Mouse (Mus musculus): Measurements from ENCODE around the gene Tmc1. TPM values are rescaled to one million over a fixed set of nuclear protein-coding genes. Genes with fewer than 3 reads are reported as not detected.

The Tmc1 gene
- polyA plus RNA-seq, 1 experiment from 2014 or later = 0.07 TPM

GRCm38 (mm10) chr19:20847476-20848073 lies 106.4 kb downstream of the Tmc1 start:
- DNase-seq (ENCODE audit: low spot score) (no peak), ATAC-seq (replicated peaks; ENCODE audit: low FRiP score, low TSS enrichment, low read depth) (no peak)
- no peaks in the 10 kb centered on the region for H3K4me1 ChIP-seq (replicated peaks; ENCODE audit: control insufficient read depth, insufficient read depth, low read length)
- no peak overlapping the region for H3K27ac ChIP-seq (ENCODE audit: low read depth)
- H3K9me3 ChIP-seq (ENCODE audit: control insufficient read depth, low read length) = no peaks in the 10 kb centered on the region
- H3K4me2 ChIP-seq (ENCODE audit: low read length) = no peak overlapping the region
- no peak overlapping the region for H3K9ac ChIP-seq (ENCODE audit: low read length)
- no peaks in the 10 kb centered on the region for H3K27me3 ChIP-seq (replicated peaks; ENCODE audit: control insufficient read depth, insufficient read depth, low read length)
- no peak overlapping the region for H3K4me3 ChIP-seq (ENCODE audit: low read depth, low read length)
- WGBS = 77% methylated on average over 3 of the region's 3 CpGs
- H3K36me3 ChIP-seq (ENCODE audit: control insufficient read depth, insufficient read depth, low read length) = no peaks in the 10 kb centered on the region

- H3K4me1 ChIP-seq (replicated peaks; ENCODE audit: control insufficient read depth, insufficient read depth, low read length) = no peaks in the 10 kb centered on the region
Observed at GRCm38 (mm10) chr19:20837422-20837821, 116.6 kb downstream of the Tmc1 start.

GRCm38 (mm10) chr19:20836055-20836845 lies 117.8 kb downstream of the Tmc1 start:
- Histone ChIP-seq H3K4me3 (ENCODE audit: low read depth, low read length) (no peak overlapping the region), H3K27me3 (replicated peaks; ENCODE audit: control insufficient read depth, insufficient read depth, low read length) (no peaks in the 10 kb centered on the region), H3K36me3 (ENCODE audit: control insufficient read depth, insufficient read depth, low read length) (no peaks in the 10 kb centered on the region), H3K9ac (ENCODE audit: low read length) (no peak overlapping the region), H3K27ac (ENCODE audit: low read depth) (no peak overlapping the region), H3K9me3 (ENCODE audit: control insufficient read depth, low read length) (no peaks in the 10 kb centered on the region), H3K4me2 (ENCODE audit: low read length) (no peak overlapping the region), H3K4me1 (replicated peaks; ENCODE audit: control insufficient read depth, insufficient read depth, low read length) (no peaks in the 10 kb centered on the region)
- no peak for ATAC-seq (replicated peaks; ENCODE audit: low FRiP score, low TSS enrichment, low read depth)
- DNase-seq (ENCODE audit: low spot score) = no peak
- WGBS = 68% methylated on average over 9 of the region's 9 CpGs

More at GRCm38 (mm10) chr19:20837422-20837821, 116.6 kb downstream of the Tmc1 start:
- ATAC-seq (replicated peaks; ENCODE audit: low FRiP score, low TSS enrichment, low read depth) = no peak
- no peak for DNase-seq (ENCODE audit: low spot score)
- no peaks in the 10 kb centered on the region for H3K27me3 ChIP-seq (replicated peaks; ENCODE audit: control insufficient read depth, insufficient read depth, low read length)
- H3K27ac ChIP-seq (ENCODE audit: low read depth) = no peak overlapping the region
- no peaks in the 10 kb centered on the region for H3K9me3 ChIP-seq (ENCODE audit: control insufficient read depth, low read length)
- no peak overlapping the region for H3K9ac ChIP-seq (ENCODE audit: low read length)
- no peak overlapping the region for H3K4me2 ChIP-seq (ENCODE audit: low read length)
- 91% methylated on average over 2 of the region's 2 CpGs for WGBS
- no peak overlapping the region for H3K4me3 ChIP-seq (ENCODE audit: low read depth, low read length)
- no peaks in the 10 kb centered on the region for H3K36me3 ChIP-seq (ENCODE audit: control insufficient read depth, insufficient read depth, low read length)

GRCm38 (mm10) chr19:20834895-20835294 lies 119.1 kb downstream of the Tmc1 start:
- ATAC-seq (replicated peaks; ENCODE audit: low FRiP score, low TSS enrichment, low read depth) = no peak
- Histone ChIP-seq H3K4me2 (ENCODE audit: low read length) (no peak overlapping the region), H3K9ac (ENCODE audit: low read length) (no peak overlapping the region), H3K9me3 (ENCODE audit: control insufficient read depth, low read length) (no peaks in the 10 kb centered on the region), H3K4me1 (replicated peaks; ENCODE audit: control insufficient read depth, insufficient read depth, low read length) (no peaks in the 10 kb centered on the region), H3K27me3 (replicated peaks; ENCODE audit: control insufficient read depth, insufficient read depth, low read length) (no peaks in the 10 kb centered on the region), H3K27ac (ENCODE audit: low read depth) (no peak overlapping the region), H3K36me3 (ENCODE audit: control insufficient read depth, insufficient read depth, low read length) (no peaks in the 10 kb centered on the region), H3K4me3 (ENCODE audit: low read depth, low read length) (no peak overlapping the region)
- 57% methylated on average over 1 of the region's 1 CpGs for WGBS
- DNase-seq (ENCODE audit: low spot score) = no peak

DNA sequence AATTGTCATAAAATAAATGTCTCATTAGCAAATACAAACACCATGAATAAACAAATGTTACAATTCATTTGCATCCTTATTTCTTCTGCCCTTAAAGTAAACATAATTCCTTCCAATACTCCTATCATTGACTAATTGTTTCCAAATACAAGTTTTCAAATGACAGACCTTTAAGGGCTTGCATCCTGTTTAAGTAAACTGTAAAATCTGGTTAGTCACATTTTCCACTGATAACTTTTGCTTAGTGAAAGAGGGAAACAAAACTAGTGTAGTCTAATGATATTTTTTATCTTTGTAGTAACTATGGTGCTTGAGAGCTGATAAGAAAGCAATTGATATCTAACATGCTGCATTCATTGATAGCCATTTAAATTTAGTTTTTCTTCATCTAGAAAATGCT lies 154.5 kb downstream of the Tmc1 start:
- Histone ChIP-seq H3K27me3 (replicated peaks; ENCODE audit: control insufficient read depth, insufficient read depth, low read length) (no peaks in the 10 kb centered on the region), H3K9me3 (ENCODE audit: control insufficient read depth, low read length) (no peaks in the 10 kb centered on the region), H3K27ac (ENCODE audit: low read depth) (no peak overlapping the region), H3K4me2 (ENCODE audit: low read length) (no peak overlapping the region), H3K4me1 (replicated peaks; ENCODE audit: control insufficient read depth, insufficient read depth, low read length) (no peaks in the 10 kb centered on the region), H3K4me3 (ENCODE audit: low read depth, low read length) (no peak overlapping the region), H3K9ac (ENCODE audit: low read length) (no peak overlapping the region), H3K36me3 (ENCODE audit: control insufficient read depth, insufficient read depth, low read length) (no peaks in the 10 kb centered on the region)
- no peak for DNase-seq (ENCODE audit: low spot score)
- no peak for ATAC-seq (replicated peaks; ENCODE audit: low FRiP score, low TSS enrichment, low read depth)

DNA sequence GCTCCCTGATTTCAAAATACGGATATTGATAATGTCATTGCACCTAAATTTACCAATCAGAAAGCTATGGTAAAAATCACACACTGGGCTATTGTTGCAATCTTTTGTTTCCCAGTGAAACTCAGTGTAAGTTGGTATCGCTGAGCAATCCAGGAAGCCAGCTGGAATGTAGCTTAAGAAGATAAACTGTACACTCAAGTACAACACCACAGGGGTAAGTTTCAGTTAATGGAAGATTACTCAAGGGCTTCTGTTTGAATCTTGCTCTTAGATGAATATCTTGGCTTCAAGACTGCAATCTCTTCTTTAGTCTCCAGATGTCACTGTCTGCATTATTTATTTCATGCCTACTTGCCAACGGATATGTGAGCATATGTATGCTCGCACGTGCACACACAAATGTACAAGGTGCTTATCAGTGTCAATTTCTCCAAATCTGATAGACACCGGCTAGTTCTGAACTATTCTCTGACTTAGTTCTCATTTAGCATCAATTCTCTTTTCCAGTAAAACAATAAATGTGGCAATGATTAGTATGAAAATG lies 156.4 kb downstream of the Tmc1 start:
- Histone ChIP-seq H3K4me2 (ENCODE audit: low read length) (no peak overlapping the region), H3K9me3 (ENCODE audit: control insufficient read depth, low read length) (no peaks in the 10 kb centered on the region), H3K27me3 (replicated peaks; ENCODE audit: control insufficient read depth, insufficient read depth, low read length) (no peaks in the 10 kb centered on the region), H3K4me1 (replicated peaks; ENCODE audit: control insufficient read depth, insufficient read depth, low read length) (no peaks in the 10 kb centered on the region), H3K36me3 (ENCODE audit: control insufficient read depth, insufficient read depth, low read length) (no peaks in the 10 kb centered on the region), H3K27ac (ENCODE audit: low read depth) (no peak overlapping the region), H3K9ac (ENCODE audit: low read length) (no peak overlapping the region), H3K4me3 (ENCODE audit: low read depth, low read length) (no peak overlapping the region)
- DNase-seq (ENCODE audit: low spot score) (no peak), ATAC-seq (replicated peaks; ENCODE audit: low FRiP score, low TSS enrichment, low read depth) (no peak)
- WGBS = 46% methylated on average over 6 of the region's 6 CpGs

DNA sequence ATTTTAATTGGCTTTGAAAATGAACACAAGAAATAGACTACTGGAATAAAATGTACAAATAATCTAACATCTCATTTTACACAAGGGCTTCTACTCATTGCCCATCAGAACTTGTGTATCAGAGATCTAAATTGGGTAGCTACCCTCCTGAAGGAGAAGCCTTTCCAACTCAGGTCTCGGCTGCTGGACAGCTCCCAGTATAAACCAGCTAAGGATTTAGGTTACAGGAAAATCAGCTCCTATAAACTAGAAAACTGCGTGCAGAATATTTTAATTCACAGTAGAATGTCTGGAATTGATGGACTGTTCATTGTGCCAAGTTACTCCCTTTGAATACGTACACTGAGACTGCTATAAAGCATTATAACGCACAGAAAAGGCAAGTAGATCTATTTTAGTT lies 158.0 kb downstream of the Tmc1 start:
- Histone ChIP-seq H3K4me1 (replicated peaks; ENCODE audit: control insufficient read depth, insufficient read depth, low read length) (no peaks in the 10 kb centered on the region), H3K36me3 (ENCODE audit: control insufficient read depth, insufficient read depth, low read length) (no peaks in the 10 kb centered on the region), H3K9me3 (ENCODE audit: control insufficient read depth, low read length) (no peaks in the 10 kb centered on the region), H3K4me3 (ENCODE audit: low read depth, low read length) (no peak overlapping the region), H3K27ac (ENCODE audit: low read depth) (no peak overlapping the region), H3K4me2 (ENCODE audit: low read length) (no peak overlapping the region), H3K27me3 (replicated peaks; ENCODE audit: control insufficient read depth, insufficient read depth, low read length) (no peaks in the 10 kb centered on the region), H3K9ac (ENCODE audit: low read length) (no peak overlapping the region)
- 44% methylated on average over 4 of the region's 4 CpGs for WGBS
- DNase-seq (ENCODE audit: low spot score) (no peak), ATAC-seq (replicated peaks; ENCODE audit: low FRiP score, low TSS enrichment, low read depth) (no peak)

DNA sequence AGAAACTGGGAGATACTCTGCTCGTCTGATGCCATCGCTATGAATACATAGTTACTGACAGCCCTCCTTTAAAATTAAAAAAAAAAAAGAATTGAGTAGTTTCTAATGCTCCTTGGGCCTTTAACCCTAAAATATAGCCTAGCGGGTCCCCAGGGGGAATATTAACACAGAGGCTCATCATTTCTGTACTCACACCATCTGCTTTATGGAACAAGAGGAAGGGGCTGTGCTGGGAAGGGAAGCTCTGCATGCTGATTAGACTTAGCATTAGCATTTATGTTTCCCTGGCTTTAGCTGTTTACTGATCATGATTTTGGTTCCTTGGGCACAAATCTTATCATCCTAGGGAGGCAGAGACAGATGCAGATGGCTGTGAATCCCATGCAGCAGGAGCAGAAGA lies 159.0 kb downstream of the Tmc1 start:
- Histone ChIP-seq H3K27ac (ENCODE audit: low read depth) (no peak overlapping the region), H3K4me1 (replicated peaks; ENCODE audit: control insufficient read depth, insufficient read depth, low read length) (no peaks in the 10 kb centered on the region), H3K9me3 (ENCODE audit: control insufficient read depth, low read length) (no peaks in the 10 kb centered on the region), H3K36me3 (ENCODE audit: control insufficient read depth, insufficient read depth, low read length) (no peaks in the 10 kb centered on the region), H3K27me3 (replicated peaks; ENCODE audit: control insufficient read depth, insufficient read depth, low read length) (no peaks in the 10 kb centered on the region), H3K4me3 (ENCODE audit: low read depth, low read length) (no peak overlapping the region), H3K4me2 (ENCODE audit: low read length) (no peak overlapping the region), H3K9ac (ENCODE audit: low read length) (no peak overlapping the region)
- DNase-seq (ENCODE audit: low spot score) = no peak
- ATAC-seq (replicated peaks; ENCODE audit: low FRiP score, low TSS enrichment, low read depth) = no peak
- 87% methylated on average over 3 of the region's 3 CpGs for WGBS

DNA sequence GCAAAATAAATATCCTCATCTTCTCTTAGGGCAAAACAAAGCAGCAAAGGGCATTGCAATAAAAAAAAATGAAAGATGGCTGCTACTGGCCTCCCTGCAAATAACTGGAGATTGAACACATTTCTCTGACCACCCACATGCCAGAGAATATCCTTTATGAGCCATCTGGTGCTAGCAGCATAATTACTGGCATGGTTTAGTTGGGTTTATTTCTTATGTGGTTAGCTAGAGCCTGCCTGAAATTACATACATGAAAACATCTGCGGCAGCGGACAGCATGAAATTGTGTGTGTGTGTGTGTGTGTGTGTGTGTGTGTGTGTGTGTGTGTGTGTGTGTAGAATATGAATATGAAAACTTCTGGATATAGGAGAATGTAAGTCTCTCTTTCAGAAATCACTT lies 161.2 kb downstream of the Tmc1 start:
- no peak for DNase-seq (ENCODE audit: low spot score)
- no peak for ATAC-seq (replicated peaks; ENCODE audit: low FRiP score, low TSS enrichment, low read depth)
- 88% methylated on average over 2 of the region's 2 CpGs for WGBS

More for the DNA sequence above, 161.2 kb downstream of the Tmc1 start:
- Histone ChIP-seq H3K27ac (ENCODE audit: low read depth) (no peak overlapping the region), H3K36me3 (ENCODE audit: control insufficient read depth, insufficient read depth, low read length) (no peaks in the 10 kb centered on the region), H3K4me3 (ENCODE audit: low read depth, low read length) (no peak overlapping the region), H3K27me3 (replicated peaks; ENCODE audit: control insufficient read depth, insufficient read depth, low read length) (no peaks in the 10 kb centered on the region), H3K4me1 (replicated peaks; ENCODE audit: control insufficient read depth, insufficient read depth, low read length) (no peaks in the 10 kb centered on the region), H3K4me2 (ENCODE audit: low read length) (no peak overlapping the region), H3K9ac (ENCODE audit: low read length) (no peak overlapping the region), H3K9me3 (ENCODE audit: control insufficient read depth, low read length) (no peaks in the 10 kb centered on the region)
